Mouse (Mus musculus) heart, embryonic 14.5 days (tissue): ENCODE measurements around the gene Defb30. TPM values are rescaled to one million over a fixed set of nuclear protein-coding genes. Genes with fewer than 3 reads are reported as not detected.
A peak's percentile ranks its signal among the peaks of the same experiment; 100 is the strongest.

Experiments
- ATAC-seq: fragments of 200-750 bp; cut with Nextera tagmentation; 2 replicates; pipeline ENCODE4 v1.8.0; 2017; ENCODE audit warnings: low read depth, moderate TSS enrichment; ENCODE audit not compliant: insufficient number of reproducible peaks, insufficient read depth, low FRiP score
- H3K27ac ChIP-seq, 2 experiments: fragments of 200-500 bp in 1 of 2; fragments of 300-500 bp in 1 of 2; sonication (generic) in 1 of 2; replicated peaks in 1 of 2; 2 replicates each; pipeline ENCODE4 v1.5.1; 2012 to 2014; ENCODE audit warnings: low read depth in 2 of 2, low read length in 2 of 2, control low read depth in 1 of 2, mild to moderate bottlenecking in 1 of 2, mixed read lengths in 1 of 2; ENCODE audit not compliant: control insufficient read depth in 1 of 2, insufficient read depth in 1 of 2
- H3K27me3 ChIP-seq: fragments of 300-500 bp; sonication (generic); 2 replicates; pipeline ENCODE4 v1.6.1; 2014; ENCODE audit warnings: mild to moderate bottlenecking, low read length, control low read depth; ENCODE audit not compliant: control insufficient read depth, insufficient read depth
- H3K36me3 ChIP-seq: fragments of 300-500 bp; sonication (generic); 2 replicates; pipeline ENCODE4 v1.6.1; 2014; ENCODE audit warnings: mild to moderate bottlenecking, control low read depth, low read length, mixed read lengths; ENCODE audit not compliant: control insufficient read depth, insufficient read depth
- H3K4me1 ChIP-seq, 2 experiments: fragments of 200-500 bp in 1 of 2; fragments of 300-500 bp in 1 of 2; sonication (generic) in 1 of 2; 2 replicates each; pipeline ENCODE4 v1.6.1; 2012 to 2014; ENCODE audit warnings: low read length in 2 of 2, control low read depth in 1 of 2, mixed read lengths in 1 of 2; ENCODE audit not compliant: control insufficient read depth in 2 of 2, insufficient read depth in 2 of 2
- H3K4me2 ChIP-seq: fragments of 300-500 bp; sonication (generic); 2 replicates; pipeline ENCODE4 v1.6.1; 2014; ENCODE audit warnings: mild to moderate bottlenecking, low read length
- H3K4me3 ChIP-seq, 2 experiments: fragments of 200-500 bp in 1 of 2; fragments of 300-500 bp in 1 of 2; sonication (generic) in 1 of 2; 2 replicates each; pipeline ENCODE4 v1.5.1; 2012 to 2014; ENCODE audit warnings: low read length in 2 of 2, mild to moderate bottlenecking in 2 of 2, control low read depth in 1 of 2, low read depth in 1 of 2, moderate library complexity in 1 of 2; ENCODE audit not compliant: control insufficient read depth in 1 of 2, insufficient read depth in 1 of 2
- H3K9ac ChIP-seq: fragments of 300-500 bp; sonication (generic); 2 replicates; pipeline ENCODE4 v1.6.1; 2014; ENCODE audit warnings: mild to moderate bottlenecking, low read length
- H3K9me3 ChIP-seq: fragments of 300-500 bp; sonication (generic); 2 replicates; pipeline ENCODE4 v1.6.1; 2016; ENCODE audit warnings: low read length, control low read depth; ENCODE audit not compliant: control insufficient read depth
- WGBS: fragments of 180-500 bp; shearing (Covaris S2); extraction: QIAGEN DNeasy Blood & Tissue Kit; methylation state at CpG from one replicate; pipeline ENCODE4 v1.1.7; 2014; 5-methylcytosine and 5-hydroxymethylcytosine counted together
- polyA plus RNA-seq: library from polyadenylated mRNA; unstranded; fragments of >200 nt; fragmentation: Nextera tagmentation; extraction: Ambion mirVana; gene quantifications from 2 replicates; pipeline ENCODE4 v1.2.1, GENCODE M21; 2014

Defb30 gene
- polyA plus RNA-seq, 1 experiment from 2014 or later = not detected

DNA sequence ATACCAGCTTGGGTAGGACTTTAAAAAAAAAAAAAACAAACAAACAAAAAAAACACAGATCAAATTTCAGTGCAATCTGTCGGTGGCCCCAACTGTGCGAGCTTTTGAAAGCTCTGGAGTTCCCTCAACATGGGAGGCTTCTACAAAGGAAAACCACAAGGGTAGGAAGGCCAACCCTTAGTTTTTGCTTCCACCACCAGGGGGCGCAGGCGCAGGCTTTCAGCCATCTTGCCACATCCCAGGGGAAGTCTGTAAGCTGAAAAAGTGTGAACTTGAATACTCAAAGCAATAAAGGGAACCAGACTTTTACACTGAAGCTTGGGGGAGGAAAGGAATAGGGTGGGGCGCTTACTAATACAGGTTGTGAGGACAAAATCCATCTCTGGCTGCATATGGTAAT, 1.0 kb upstream of the Defb30 start:
- Histone ChIP-seq H3K36me3 (no peaks in the 10 kb centered on the region), H3K9ac (no peak overlapping the region), H3K4me3 (no peak overlapping the region), H3K27me3 (no peaks in the 10 kb centered on the region), H3K27ac (no peak overlapping the region), H3K9me3 (no peaks in the 10 kb centered on the region), H3K4me1 (peaks cover 16 to 22% of the 10 kb centered on the region in 2 experiments), H3K4me2 (no peak overlapping the region)
- 35% methylated on average over 5 of the region's 5 CpGs for WGBS
- no peak for ATAC-seq

DNA sequence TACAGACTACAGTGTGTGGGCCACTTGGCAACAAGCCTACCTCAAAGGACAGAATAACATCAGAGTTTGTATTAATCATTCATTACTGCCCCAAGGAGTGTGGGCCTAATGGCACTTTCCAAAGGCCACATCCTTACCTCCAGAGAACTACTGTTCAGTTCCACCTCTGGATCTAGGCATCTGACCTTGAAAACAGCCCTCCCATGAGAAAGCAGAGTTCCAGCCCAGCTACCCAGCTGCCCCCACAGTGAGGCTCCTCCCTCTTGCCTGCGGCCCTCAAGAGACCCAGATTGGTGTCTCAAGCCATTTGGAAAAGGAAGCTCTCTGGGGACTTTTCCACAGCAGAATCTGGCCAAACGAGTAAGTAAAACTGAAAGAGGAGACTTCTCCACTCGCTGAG, 3.1 kb downstream of the Defb30 start, which contains the start of gene Defb42:
Gene Defb42, plus strand, starts transcription at position 301 of the 400 bp plus-strand sequence.
- WGBS = 64% methylated on average over 3 of the region's 3 CpGs
- ATAC-seq = no peak
- no peak within 1 kb of the TSS for H3K4me2 ChIP-seq
- H3K4me1 ChIP-seq = no peaks in the 10 kb centered on the region
- no peak within 1 kb of the TSS for H3K9ac ChIP-seq
- H3K4me3 ChIP-seq = no peak within 1 kb of the TSS
- no peaks in the 10 kb centered on the region for H3K36me3 ChIP-seq
- H3K27me3 ChIP-seq = no peaks in the 10 kb centered on the region
- H3K9me3 ChIP-seq = no peaks in the 10 kb centered on the region
- H3K27ac ChIP-seq = no peak within 1 kb of the TSS

DNA sequence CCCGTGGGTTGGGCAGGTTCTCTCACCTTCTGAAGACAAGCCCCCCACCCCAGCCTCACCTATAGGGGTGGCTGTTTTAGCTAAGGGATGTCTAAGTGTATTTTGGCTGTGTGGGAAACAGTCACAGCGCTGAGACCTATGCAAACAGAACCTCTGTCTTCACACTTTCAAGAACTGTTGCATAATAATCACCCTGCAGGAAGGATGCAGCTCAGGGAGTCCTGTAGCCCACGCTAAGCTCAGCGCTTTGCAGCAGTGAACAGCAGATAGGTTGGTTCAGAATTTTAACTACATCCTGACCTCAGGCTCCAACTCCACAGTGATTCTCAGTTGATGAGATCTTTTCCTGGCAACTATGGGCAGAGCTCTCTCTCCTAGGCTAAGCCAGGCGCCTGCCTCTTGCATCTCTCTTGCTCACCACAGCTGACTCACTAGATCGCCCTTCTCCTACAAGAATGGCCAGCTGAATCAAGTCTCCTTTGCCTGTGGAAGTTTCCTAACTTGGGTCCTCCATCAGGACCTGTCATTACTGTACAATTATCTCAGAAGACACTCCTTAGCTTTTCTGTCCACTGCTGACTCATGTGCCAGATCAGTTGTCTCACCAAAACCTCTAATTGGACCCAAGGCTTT, 29.1 kb downstream of the Defb30 start:
- H3K27ac ChIP-seq = no peak overlapping the region
- H3K27me3 ChIP-seq = 0 out of 2 replicates have a peak, but pooled peaks cover 3% of the 10 kb centered on the region
- no peak overlapping the region for H3K9ac ChIP-seq
- peaks cover 2 to 6% of the 10 kb centered on the region in 2 experiments; a peak in 3 of 4 replicates for H3K4me1 ChIP-seq
- H3K4me2 ChIP-seq = no peak overlapping the region
- no peaks in the 10 kb centered on the region for H3K36me3 ChIP-seq
- ATAC-seq = no peak
- no peak overlapping the region for H3K4me3 ChIP-seq
- H3K9me3 ChIP-seq = no peaks in the 10 kb centered on the region
- 42% methylated on average over 6 of the region's 6 CpGs for WGBS

- Histone ChIP-seq H3K9ac (no peak overlapping the region), H3K27ac (no peak overlapping the region), H3K4me3 (no peak overlapping the region), H3K27me3 (0 out of 2 replicates have a peak, but pooled peaks cover 3% of the 10 kb centered on the region), H3K4me2 (no peak overlapping the region), H3K36me3 (no peaks in the 10 kb centered on the region), H3K9me3 (peaks cover 3% of the 10 kb centered on the region; the same call in 1 of the 2 replicates), H3K4me1 (no peaks in the 10 kb centered on the region; a peak in 1 of 4 replicates)
- WGBS = 57% methylated on average over 4 of the region's 4 CpGs
- no peak for ATAC-seq
Measured at GRCm38 (mm10) chr14:63014667-63015066, 35.1 kb downstream of the Defb30 start.

- H3K36me3 ChIP-seq = no peaks in the 10 kb centered on the region
- H3K4me1 ChIP-seq = no peaks in the 10 kb centered on the region
- WGBS = 53% methylated on average over 4 of the region's 4 CpGs
- H3K9ac ChIP-seq = no peak overlapping the region
- no peak overlapping the region for H3K27ac ChIP-seq
- 0 out of 2 replicates have a peak, but pooled peaks cover 3% of the 10 kb centered on the region for H3K27me3 ChIP-seq
- H3K9me3 ChIP-seq = peaks cover 3% of the 10 kb centered on the region; the same call in 1 of the 2 replicates
- no peak overlapping the region for H3K4me2 ChIP-seq
- no peak overlapping the region for H3K4me3 ChIP-seq
- no peak for ATAC-seq
Measured at GRCm38 (mm10) chr14:63013082-63013481, 36.7 kb downstream of the Defb30 start.

DNA sequence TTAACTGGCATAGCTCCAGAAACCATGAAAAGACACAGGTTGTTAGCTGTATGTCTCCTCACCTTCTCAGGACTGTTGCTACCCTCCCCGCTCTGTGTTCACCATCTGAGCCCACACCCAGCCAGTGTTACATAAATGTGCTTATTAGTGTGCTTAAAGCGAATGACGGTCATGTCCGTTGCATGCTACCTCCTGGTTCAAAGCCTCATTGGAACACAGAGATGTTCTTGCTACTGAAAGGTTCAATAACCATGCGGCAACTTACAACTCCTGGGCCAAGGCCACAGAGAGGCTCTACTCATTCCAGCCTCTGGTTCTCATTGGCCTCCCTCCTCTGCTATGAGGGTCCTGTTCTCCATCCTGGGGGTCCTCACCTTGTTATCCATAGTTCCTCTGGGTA, 38.3 kb downstream of the Defb30 start, which contains the start of gene Defb43:
Gene Defb43, plus strand, starts transcription at position 301 of the 400 bp plus-strand sequence.
- Histone ChIP-seq H3K4me1 (no peaks in the 10 kb centered on the region), H3K27me3 (no peaks in the 10 kb centered on the region), H3K36me3 (no peaks in the 10 kb centered on the region), H3K9ac (no peak within 1 kb of the TSS), H3K9me3 (peaks cover 3% of the 10 kb centered on the region; the same call in 1 of the 2 replicates), H3K27ac (no peak within 1 kb of the TSS), H3K4me2 (no peak within 1 kb of the TSS), H3K4me3 (no peak within 1 kb of the TSS)
- no peak for ATAC-seq
- 91% methylated on average over 5 of the region's 5 CpGs for WGBS

DNA sequence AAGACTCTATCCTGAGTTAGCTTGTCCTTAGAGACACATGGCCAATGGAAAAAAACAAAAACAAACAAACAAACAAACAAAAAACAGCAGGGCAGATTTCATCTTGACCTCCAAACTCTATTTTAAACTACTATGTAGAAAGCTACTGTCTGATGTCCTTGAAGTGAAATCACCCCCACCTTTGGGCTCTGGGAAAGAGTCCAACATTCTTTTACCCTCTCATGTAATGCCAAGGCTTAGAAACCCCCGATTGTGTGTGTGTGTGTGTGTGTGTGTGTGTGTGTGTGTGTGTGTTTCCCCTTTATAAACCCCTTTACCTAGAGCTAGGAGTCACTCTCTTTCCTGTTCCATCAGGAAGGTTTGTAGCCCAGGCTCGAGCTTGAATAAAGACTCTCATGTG, 47.2 kb downstream of the Defb30 start:
- Histone ChIP-seq H3K9ac (no peak overlapping the region), H3K9me3 (no peaks in the 10 kb centered on the region), H3K4me1 (peaks cover 2 to 9% of the 10 kb centered on the region in 2 experiments; a peak in 3 of 4 replicates), H3K36me3 (no peaks in the 10 kb centered on the region), H3K4me2 (no peak overlapping the region), H3K27ac (peak overlapping the region in 1 of 2 experiments; percentile 77; a peak in 2 of 4 replicates), H3K4me3 (no peak overlapping the region), H3K27me3 (no peaks in the 10 kb centered on the region)
- ATAC-seq = peak; percentile 75; the same call in 1 of the 2 replicates
- 31% methylated on average over 2 of the region's 2 CpGs for WGBS
